Mouse (Mus musculus): ENCODE data around the gene Esr1.

- TF ChIP-seq CTCF (IDR thresholded peaks at IDR 0.05; ENCODE audit: control insufficient read depth, insufficient read depth, insufficient read length) (no peak), MYOG (IDR thresholded peaks at IDR 0.05; ENCODE audit: control insufficient read depth, extremely low read depth, insufficient read length) (no peak), USF1 (IDR thresholded peaks at IDR 0.05; ENCODE audit: low read depth) (no peak)
Observed at GRCm38 (mm10) chr10:4683106-4683505, 71.7 kb downstream of the Esr1 start.
